Mouse (Mus musculus) gastrocnemius, adult 2 months (tissue): Measurements from ENCODE around the gene St7. TPM values are rescaled to one million over a fixed set of nuclear protein-coding genes. Genes with fewer than 3 reads are reported as not detected.
"Not testable (repeated sequence)": the region's sequence is repeated elsewhere in the genome, so short reads cannot be mapped to it uniquely, and the experiment has no call there.

Source experiments
- DNase-seq: peaks from one replicate; pipeline ENCODE4 v3.0.0; 2022
- H3K27ac ChIP-seq: fragments of 200-600 bp; 2 replicates; pipeline ENCODE4 v1.8.1; 2022; ENCODE audit warnings: mild to moderate bottlenecking
- H3K4me3 ChIP-seq: fragments of 200-600 bp; 2 replicates; pipeline ENCODE4 v1.8.1; 2022; ENCODE audit warnings: mild to moderate bottlenecking, moderate library complexity
- CTCF ChIP-seq: fragments of 200-600 bp; IDR thresholded peaks from 2 replicates; pipeline ENCODE4 v1.8.1; 2022; ENCODE audit warnings: antibody characterized with exemption, mild to moderate bottlenecking, moderate library complexity
- intact Hi-C: fragments of 180-260 bp; cut with DNase I; formaldehyde crosslinking; loops from one replicate; pipeline ENCODE4 v1.15.1; 2025
- total RNA-seq, 2 experiments: library from RNA; stranded (reverse); gene quantifications; 2 replicates each; pipeline ENCODE4 v1.2.3; 2021

Gene St7
- total RNA-seq, 2 experiments from 2014 or later, result 13.0 to 14.0 TPM

GRCm38 (mm10) chr6:17681810-17682209 is 10.9 kb upstream of the St7 start:
- no peak for DNase-seq
- no peak overlapping the region for H3K4me3 ChIP-seq
- no peak for TF ChIP-seq CTCF
- intact Hi-C loops, result no loop called here
- H3K27ac ChIP-seq, result no peak overlapping the region

GRCm38 (mm10) chr6:17688676-17689075 is 4.1 kb upstream of the St7 start:
- H3K4me3 ChIP-seq, result no peak overlapping the region
- H3K27ac ChIP-seq, result no peak overlapping the region
- no peak for TF ChIP-seq CTCF
- DNase-seq, result no peak
- intact Hi-C loops, result no loop called here

- peak overlapping the region; percentile 95 for H3K4me3 ChIP-seq
- H3K27ac ChIP-seq, result peak overlapping the region; percentile 97
- TF ChIP-seq CTCF, result no peak
- peak; percentile 86 for DNase-seq
- intact Hi-C loops, result no loop called here
Measured at GRCm38 (mm10) chr6:17693726-17694549, 1.2 kb downstream of the St7 start.

GRCm38 (mm10) chr6:17694550-17694951 is 1.8 kb downstream of the St7 start:
- DNase-seq, result peak; percentile 88
- TF ChIP-seq CTCF, result peak; percentile 53
- Histone ChIP-seq H3K4me3 (peak overlapping the region; percentile 95), H3K27ac (peak overlapping the region; percentile 97)
- intact Hi-C loops, result no loop called here

GRCm38 (mm10) chr6:17696321-17696734 is 3.6 kb downstream of the St7 start:
- H3K27ac ChIP-seq, result no peak overlapping the region; the same call in 1 of the 2 replicates
- peak; percentile 74 for TF ChIP-seq CTCF
- peak; percentile 58 for DNase-seq
- intact Hi-C loops, result no loop called here
- H3K4me3 ChIP-seq, result peak overlapping the region; percentile 43

- intact Hi-C loops, result no loop called here
- no peak for TF ChIP-seq CTCF
- no peak overlapping the region for H3K4me3 ChIP-seq
- H3K27ac ChIP-seq, result no peak overlapping the region
- DNase-seq, result no peak
Measured at GRCm38 (mm10) chr6:17700936-17701612, 8.3 kb downstream of the St7 start.

- H3K27ac ChIP-seq, intact Hi-C loops, DNase-seq, H3K4me3 ChIP-seq: not testable (repeated sequence)
Measured at GRCm38 (mm10) chr6:17704038-17704437, 11.3 kb downstream of the St7 start.

- no peak for TF ChIP-seq CTCF
- intact Hi-C loops, result no loop called here
- no peak overlapping the region for H3K4me3 ChIP-seq
- no peak for DNase-seq
- H3K27ac ChIP-seq, result no peak overlapping the region
Measured at GRCm38 (mm10) chr6:17705973-17706372, 13.2 kb downstream of the St7 start.

- Histone ChIP-seq H3K4me3 (no peak overlapping the region), H3K27ac (no peak overlapping the region)
- TF ChIP-seq CTCF, result no peak
- intact Hi-C loops, result no loop called here
- no peak for DNase-seq
Measured at GRCm38 (mm10) chr6:17718978-17719377, 26.2 kb downstream of the St7 start.

- no peak for TF ChIP-seq CTCF
- no peak overlapping the region for H3K27ac ChIP-seq
- intact Hi-C loops, result no loop called here
- H3K4me3 ChIP-seq, result no peak overlapping the region
- no peak for DNase-seq
Measured at GRCm38 (mm10) chr6:17719423-17719822, 26.7 kb downstream of the St7 start.

GRCm38 (mm10) chr6:17720022-17720421 is 27.3 kb downstream of the St7 start:
- intact Hi-C loops, result no loop called here
- no peak overlapping the region for H3K27ac ChIP-seq

GRCm38 (mm10) chr6:17721706-17722105 is 29.0 kb downstream of the St7 start:
- no peak for TF ChIP-seq CTCF
- Histone ChIP-seq H3K27ac (no peak overlapping the region), H3K4me3 (no peak overlapping the region)
- intact Hi-C loops, result no loop called here
- DNase-seq, result no peak

More at GRCm38 (mm10) chr6:17720022-17720421, 27.3 kb downstream of the St7 start:
- no peak for DNase-seq
- TF ChIP-seq CTCF, result no peak
- H3K4me3 ChIP-seq, result no peak overlapping the region

- DNase-seq, result peak; percentile 57
- intact Hi-C loops, result loop anchor here (1.0 kb wide), 1 partner anchor 108 kb away; no protein-coding TSS in a partner anchor
- Histone ChIP-seq H3K27ac (peak overlapping the region; percentile 60; the same call in 1 of the 2 replicates), H3K4me3 (peak overlapping the region; percentile 64)
- peak; percentile 98 for TF ChIP-seq CTCF
Measured at GRCm38 (mm10) chr6:17725841-17726460, 33.2 kb downstream of the St7 start.
